Mouse (Mus musculus) mesoderm, embryonic 11.5 days (tissue): ENCODE results near the gene Fam131b.
A peak's percentile ranks its signal among the peaks of the same experiment; 100 is the strongest.

Source experiments
- DNase-seq: peaks from one replicate; pipeline ENCODE4 v3.0.0-alpha.2; 2012; ENCODE audit warnings: low read depth, low spot score

Gene Fam131b

GRCm38 (mm10) chr6:42324482-42325267, at the start of gene Fam131b:
TSS of gene Fam131b (minus strand) at chr6:42324643.
- peak; percentile 55 for DNase-seq

- DNase-seq: no peak
Observed at GRCm38 (mm10) chr6:42373669-42374430, 49.4 kb upstream of the Fam131b start.

- peak; percentile 65 for DNase-seq
Observed at GRCm38 (mm10) chr6:42372816-42373547, 48.5 kb upstream of the Fam131b start, which contains the start of gene Epha1. TSS of gene Epha1 (minus strand) at chr6:42373268.

- DNase-seq: no peak
Observed at GRCm38 (mm10) chr6:42372421-42372815, 48.0 kb upstream of the Fam131b start.

GRCm38 (mm10) chr6:42372001-42372400, 47.6 kb upstream of the Fam131b start:
- DNase-seq: no peak

- DNase-seq: no peak
Observed at GRCm38 (mm10) chr6:42370630-42371363, 46.4 kb upstream of the Fam131b start.

- peak; percentile 34 for DNase-seq
Observed at GRCm38 (mm10) chr6:42369870-42370269, 45.4 kb upstream of the Fam131b start.

- DNase-seq: no peak
Observed at GRCm38 (mm10) chr6:42365215-42365614, 40.8 kb upstream of the Fam131b start.

- no peak for DNase-seq
Observed at GRCm38 (mm10) chr6:42364607-42365006, 40.2 kb upstream of the Fam131b start.

- DNase-seq: no peak
Observed at GRCm38 (mm10) chr6:42364066-42364465, 39.6 kb upstream of the Fam131b start.

GRCm38 (mm10) chr6:42362974-42363373, 38.5 kb upstream of the Fam131b start:
- no peak for DNase-seq

- DNase-seq: no peak
Observed at GRCm38 (mm10) chr6:42362497-42362896, 38.1 kb upstream of the Fam131b start.

- no peak for DNase-seq
Observed at GRCm38 (mm10) chr6:42362074-42362473, 37.6 kb upstream of the Fam131b start.

- DNase-seq: no peak
Observed at GRCm38 (mm10) chr6:42361041-42361895, 36.8 kb upstream of the Fam131b start.

GRCm38 (mm10) chr6:42360231-42360840, 35.9 kb upstream of the Fam131b start:
- DNase-seq: no peak

- DNase-seq: no peak
Observed at GRCm38 (mm10) chr6:42359364-42360147, 35.1 kb upstream of the Fam131b start.

GRCm38 (mm10) chr6:42358901-42359300, 34.5 kb upstream of the Fam131b start:
- DNase-seq: no peak

- no peak for DNase-seq
Observed at GRCm38 (mm10) chr6:42357901-42358300, 33.5 kb upstream of the Fam131b start.

GRCm38 (mm10) chr6:42356913-42357312, 32.5 kb upstream of the Fam131b start:
- no peak for DNase-seq
